8 mouse cellular contexts compared by ENCODE assay signal in genomic region chr19:59469035-59469949, GRCm38 (mm10). TPM values are rescaled to one million over a fixed set of nuclear protein-coding genes. Genes with fewer than 3 reads are reported as not detected.
DNase-seq lines count a peak whose midpoint lies in the region; ATAC-seq and TF ChIP-seq lines count a peak whose summit lies in the region.

No protein-coding gene starts in this region.

- H3K4me2 ChIP-seq in embryonic facial prominence, embryonic 13.5 days, result peak overlapping the region; percentile 59
- peak overlapping the region; percentile 52 for H3K4me2 ChIP-seq in midbrain, embryonic 14.5 days (ENCODE audit: low read length)

- H3K9me3 ChIP-seq in embryonic facial prominence, embryonic 13.5 days, result no peaks in the 10 kb centered on the region
- H3K9me3 ChIP-seq in midbrain, embryonic 14.5 days (ENCODE audit: control insufficient read depth, low read length), result no peaks in the 10 kb centered on the region

- DNase-seq in layer of hippocampus, adult 2 months (ENCODE audit: low spot score in 2 of 2), result no peak
- no peak for DNase-seq in layer of hippocampus, adult 9-10 months (ENCODE audit: low spot score)
- DNase-seq in kidney, adult 18-20 months, result peak; percentile 68
- peak; percentile 75 for DNase-seq in midbrain, embryonic 14.5 days
- no peak for DNase-seq in B cell, adult 2 months
- no peak for DNase-seq in gastrocnemius, postnatal 10 days
- DNase-seq in lung, adult 18-20 months, result no peak

- H3K36me3 ChIP-seq in embryonic facial prominence, embryonic 13.5 days, result no peaks in the 10 kb centered on the region
- no peaks in the 10 kb centered on the region for H3K36me3 ChIP-seq in midbrain, embryonic 14.5 days (ENCODE audit: control insufficient read depth, insufficient read depth, low read length)

- peak; percentile 48 for TF ChIP-seq CTCF in layer of hippocampus, adult 2 months (conservative IDR thresholded peaks at IDR 0.05)

- peak overlapping the region; percentile 19 for H3K4me3 ChIP-seq in layer of hippocampus, adult 2 months
- H3K4me3 ChIP-seq in embryonic facial prominence, embryonic 13.5 days, result peak overlapping the region; percentile 32
- peak overlapping the region; percentile 17; the same call in 1 of the 2 replicates for H3K4me3 ChIP-seq in midbrain, embryonic 14.5 days (replicated peaks; ENCODE audit: low read depth, low read length)

- no peak for ATAC-seq in embryonic facial prominence, embryonic 13.5 days (ENCODE audit: insufficient number of reproducible peaks, insufficient read depth, low FRiP score, low TSS enrichment, low read depth)
- peak; percentile 38; the same call in 1 of the 2 replicates for ATAC-seq in midbrain, embryonic 14.5 days (ENCODE audit: low FRiP score, low TSS enrichment)

- WGBS in embryonic facial prominence, embryonic 13.5 days, result 3% methylated on average over 35 of the region's 35 CpGs
- under 1% methylated on average over 35 of the region's 35 CpGs for WGBS in midbrain, embryonic 14.5 days

- H3K9ac ChIP-seq in embryonic facial prominence, embryonic 13.5 days, result peak overlapping the region; percentile 54
- no peak overlapping the region for H3K9ac ChIP-seq in midbrain, embryonic 14.5 days (replicated peaks; ENCODE audit: low read length)

- H3K4me1 ChIP-seq in embryonic facial prominence, embryonic 13.5 days, result peaks cover 31% of the 10 kb centered on the region
- peaks cover 22% of the 10 kb centered on the region for H3K4me1 ChIP-seq in midbrain, embryonic 14.5 days (ENCODE audit: control insufficient read depth, insufficient read depth, low read length)

- H3K27ac ChIP-seq in layer of hippocampus, adult 2 months, result peak overlapping the region; percentile 25; the same call in 1 of the 2 replicates
- 0 out of 2 replicates have a peak overlapping the region, but pooled peaks have one; percentile 5 for H3K27ac ChIP-seq in embryonic facial prominence, embryonic 13.5 days
- H3K27ac ChIP-seq in midbrain, embryonic 14.5 days (replicated peaks; ENCODE audit: low read depth, low read length), result 0 out of 2 replicates have a peak overlapping the region, but pooled peaks have one; percentile 9

- H3K27me3 ChIP-seq in embryonic facial prominence, embryonic 13.5 days, result peaks cover 93% of the 10 kb centered on the region
- peaks cover 81% of the 10 kb centered on the region for H3K27me3 ChIP-seq in midbrain, embryonic 14.5 days (ENCODE audit: control insufficient read depth, insufficient read depth, low read length)

RNA-seq across cellular contexts. Expression of gene Emx2, which starts 11.1 kb away (rescaled TPM):
- total RNA-seq in layer of hippocampus, adult 2 months (2021), result 10 to 100 TPM; 26.6 to 29.8 TPM
- polyA plus RNA-seq in embryonic facial prominence, embryonic 13.5 days (2015; fragmentation: Nextera tagmentation; extraction: Ambion mirVana), result 23.8 and 24.7 TPM in 2 replicates
- polyA plus RNA-seq in midbrain, embryonic 14.5 days (2014; fragmentation: Nextera tagmentation; extraction: Ambion mirVana), result 18.5 and 19.1 TPM in 2 replicates
- 1 to 10 TPM in 1 of 2 experiments, under 1 TPM in 1; 0.68 to 1.6 TPM for total RNA-seq in gastrocnemius, postnatal 10 days (2021)

Comparison
In these comparisons a context has a peak if more than half of its experiments do, and no peak if none do; other contexts are left out.
1. DNase-seq: peak in kidney, adult 18-20 months (single experiment) and midbrain, embryonic 14.5 days (single experiment); none in layer of hippocampus, adult 2 months (0 of 2), layer of hippocampus, adult 9-10 months (single experiment), B cell, adult 2 months (0 of 2), gastrocnemius, postnatal 10 days (single experiment) and lung, adult 18-20 months (0 of 2).
2. RNA of gene Emx2, which starts 11.1 kb away (total RNA-seq): 26.6 to 29.8 TPM in layer of hippocampus, adult 2 months; 0.68 to 1.6 TPM in gastrocnemius, postnatal 10 days; every median in the first group is over 10 times any median in the second.
3. Peak in every context shown above with its lines, with median percentiles within 50 percentile points of each other: H3K27ac ChIP-seq and H3K4me3 ChIP-seq.